Mouse (Mus musculus) embryonic fibroblast, embryonic 13.5 days (primary cell): Measurements from ENCODE around the gene Mx1.

ENCODE experiments used
- CTCF ChIP-seq: IDR thresholded peaks from 2 replicates; pipeline ENCODE4 v1.5.1; 2011; ENCODE audit warnings: mild to moderate bottlenecking, control low read depth, low read length, moderate library complexity, borderline replicate concordance; ENCODE audit not compliant: insufficient read depth
- POLR2A ChIP-seq: IDR thresholded peaks from 2 replicates; pipeline ENCODE4 v1.6.1; 2011; ENCODE audit warnings: low read depth, mild to moderate bottlenecking, control low read depth, low read length, moderate library complexity

DNA sequence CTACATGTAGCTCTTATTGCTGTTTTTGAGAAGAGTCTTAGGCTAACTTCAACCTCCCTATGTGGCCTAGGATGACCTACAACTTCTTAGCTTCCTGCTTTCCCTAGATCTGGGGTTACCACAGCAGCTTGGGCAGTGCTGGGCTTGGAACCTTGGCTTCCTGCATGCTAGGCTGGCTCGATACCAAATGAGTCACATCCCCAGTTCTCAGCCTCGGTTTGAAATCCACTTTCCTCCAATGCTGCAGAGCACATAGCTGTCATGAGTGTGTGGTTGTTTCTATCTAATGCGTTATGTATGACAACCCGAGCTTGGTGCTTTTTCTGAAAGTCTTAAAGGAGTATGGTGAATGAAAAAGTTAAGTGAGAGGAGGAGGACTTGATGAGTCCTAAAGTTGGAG, 31.4 kb downstream of the Mx1 start:
- no peak for TF ChIP-seq CTCF
- no peak for TF ChIP-seq POLR2A
